Mouse (Mus musculus): ENCODE data around the gene Stk24.

DNA sequence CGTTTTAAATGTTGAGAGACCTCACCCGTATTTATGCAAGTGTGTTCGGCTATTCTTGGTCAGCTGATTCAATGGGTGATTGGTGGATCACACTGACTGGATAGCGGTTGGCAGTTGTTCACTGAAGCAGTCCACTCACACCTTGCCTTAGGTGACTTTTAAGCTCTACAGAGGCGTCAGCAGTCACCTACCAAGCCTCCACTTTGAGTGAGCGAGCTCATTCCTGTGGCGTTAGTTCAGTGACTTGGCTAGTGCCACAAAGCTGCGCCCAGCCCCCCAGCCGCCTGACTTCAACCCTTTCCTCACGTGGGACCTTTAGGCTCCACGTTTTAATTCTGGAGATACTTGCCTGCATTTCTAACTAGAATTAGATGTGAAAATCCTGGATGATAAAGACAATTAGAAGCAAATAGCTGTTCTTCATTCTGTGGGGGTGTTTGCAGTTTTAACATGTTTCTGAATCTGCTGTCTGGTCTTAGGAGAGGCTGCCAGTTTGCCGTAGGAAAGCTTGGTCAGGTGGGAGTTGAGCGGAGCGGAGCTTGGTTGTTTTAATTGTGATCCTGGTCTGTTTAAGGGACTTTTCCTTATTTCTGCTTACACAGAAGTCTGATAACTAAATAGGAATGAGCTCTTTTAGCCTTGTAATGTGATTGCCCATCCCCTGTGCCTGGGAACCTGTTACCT is 133.6 kb downstream of the Stk24 start:
- TF ChIP-seq CTCF (IDR thresholded peaks at IDR 0.05; ENCODE audit: control insufficient read depth, insufficient read depth, insufficient read length) (no peak), FOSL1 (IDR thresholded peaks at IDR 0.05; ENCODE audit: insufficient read depth, low read length, poor library complexity, severe bottlenecking) (no peak)

Measured in C2C12 (cell line).